Mouse (Mus musculus) spleen, postnatal 14 days (tissue): ENCODE data around the gene Amelx.

Experiments
- DNase-seq, 2 experiments: peaks; one replicate each; pipeline ENCODE4 v3.0.0; 2021 to 2022; ENCODE audit warnings: low spot score in 2 of 2

The Amelx gene

GRCm38 (mm10) chrX:169187100-169187499 lies at the start of gene Amelx:
Gene Amelx, minus strand, starts transcription at chrX:169187200.
- DNase-seq = no peak

- no peak for DNase-seq
Observed at GRCm38 (mm10) chrX:169222357-169223062, 35.5 kb upstream of the Amelx start.

- DNase-seq = no peak
Observed at GRCm38 (mm10) chrX:169220064-169220463, 33.1 kb upstream of the Amelx start.

GRCm38 (mm10) chrX:169210019-169210418 lies 23.0 kb upstream of the Amelx start:
- no peak for DNase-seq

- no peak for DNase-seq
Observed at GRCm38 (mm10) chrX:169178634-169179033, 8.4 kb downstream of the Amelx start.

GRCm38 (mm10) chrX:169173796-169174195 lies 13.2 kb downstream of the Amelx start:
- DNase-seq = no peak

GRCm38 (mm10) chrX:169170981-169171380 lies 16.0 kb downstream of the Amelx start:
- no peak for DNase-seq

GRCm38 (mm10) chrX:169158385-169158784 lies 28.6 kb downstream of the Amelx start:
- no peak for DNase-seq

- DNase-seq = no peak
Observed at GRCm38 (mm10) chrX:169153805-169154204, 33.2 kb downstream of the Amelx start.

- no peak for DNase-seq
Observed at GRCm38 (mm10) chrX:169140467-169140866, 46.5 kb downstream of the Amelx start.

GRCm38 (mm10) chrX:169139758-169140157 lies 47.2 kb downstream of the Amelx start:
- no peak for DNase-seq
